Mouse (Mus musculus) ES-E14 (cell line): ENCODE data around the gene Zbtb49.

ENCODE experiments used
- HCFC1 ChIP-seq: IDR thresholded peaks from 2 replicates; pipeline ENCODE4 v1.6.1; 2012; ENCODE audit warnings: low read length, inconsistent platforms, borderline replicate concordance; ENCODE audit not compliant: insufficient read depth
- ZC3H11A ChIP-seq: IDR thresholded peaks from 2 replicates; pipeline ENCODE4 v1.6.1; 2012; ENCODE audit warnings: low read depth, mild to moderate bottlenecking, inconsistent platforms, low read length, borderline replicate concordance
- ZNF384 ChIP-seq: IDR thresholded peaks from 2 replicates; pipeline ENCODE4 v1.6.1; 2012; ENCODE audit warnings: low read depth, low read length, inconsistent platforms

DNA sequence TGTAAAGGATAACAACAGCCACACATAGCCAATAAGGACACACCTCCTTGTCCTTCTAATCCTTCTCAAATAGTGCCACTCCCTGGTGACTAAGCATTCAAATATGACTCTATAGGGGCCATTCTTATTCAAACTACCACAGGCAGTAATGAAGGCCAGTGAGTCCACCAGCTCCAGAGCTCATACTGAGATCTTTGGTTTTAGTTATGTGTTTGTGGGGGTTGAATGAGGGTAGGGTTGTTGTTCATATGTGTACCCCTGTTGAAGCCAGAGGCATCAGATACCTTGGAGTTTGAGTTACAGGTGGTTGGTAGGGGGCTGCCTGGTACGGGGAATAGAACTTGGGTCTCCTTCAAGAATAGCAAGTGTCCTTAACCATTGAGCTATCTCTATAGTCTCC is 36.3 kb upstream of the Zbtb49 start:
- TF ChIP-seq HCFC1 (no peak), ZNF384 (no peak), ZC3H11A (no peak)
